Mouse (Mus musculus) spleen, adult 2 months (tissue): Measurements from ENCODE around the gene Abcc6.

Source experiments
- CTCF ChIP-seq: fragments of 200-500 bp; IDR thresholded peaks from 2 replicates; pipeline ENCODE4 v1.5.1; 2011; ENCODE audit warnings: mild to moderate bottlenecking, inconsistent platforms; ENCODE audit not compliant: insufficient read depth, insufficient read length, insufficient replicate concordance; ENCODE audit errors: extremely low read depth
- POLR2A ChIP-seq: fragments of 200-500 bp; IDR thresholded peaks from 2 replicates; pipeline ENCODE4 v1.6.1; 2011; ENCODE audit warnings: low read depth, low read length, inconsistent platforms

DNA sequence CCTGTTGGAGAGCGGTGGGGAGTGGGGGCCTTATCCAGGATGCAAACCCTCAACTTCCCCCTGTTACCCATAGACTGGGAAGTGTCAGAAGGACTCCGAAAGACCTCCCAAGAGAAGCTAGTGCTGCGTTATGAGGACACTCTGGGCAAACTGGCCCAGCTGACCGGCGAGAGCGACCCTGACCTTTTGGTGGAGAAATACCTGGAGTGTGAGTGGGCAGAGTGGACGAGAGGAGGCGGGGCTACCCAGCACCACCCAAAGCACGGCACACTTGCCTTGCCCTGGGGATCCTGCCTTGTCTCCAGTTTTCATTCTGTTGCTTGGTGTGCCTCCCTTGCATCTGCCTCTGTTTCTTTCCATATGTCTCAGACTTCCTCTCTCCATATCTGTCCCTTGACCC lies 88.1 kb downstream of the Abcc6 start:
- TF ChIP-seq CTCF: no peak
- no peak for TF ChIP-seq POLR2A
